Mouse (Mus musculus): ENCODE results near the gene Pam.

Gene Pam

DNA sequence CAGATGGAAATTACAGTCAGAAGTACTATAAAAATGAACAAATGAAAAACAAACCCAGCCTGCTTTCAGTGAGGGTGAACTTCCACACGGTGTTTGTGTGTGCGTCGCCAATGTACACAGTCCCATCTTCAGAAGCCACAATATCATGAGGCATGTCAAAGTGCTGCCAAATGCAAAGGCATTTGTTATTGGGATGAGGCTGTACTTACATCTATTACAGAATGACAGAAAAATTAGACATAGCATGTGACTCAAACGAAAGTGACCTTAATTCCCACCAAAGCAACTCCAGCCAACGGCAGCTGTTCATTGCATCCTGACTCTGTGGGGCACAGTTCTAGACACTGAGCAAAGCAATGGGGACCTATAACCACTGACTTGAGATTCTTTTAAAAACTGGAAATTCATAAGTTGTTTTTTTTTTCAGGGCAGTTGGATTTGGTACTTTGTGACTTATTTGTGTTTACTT, 261.1 kb downstream of the Pam start:
- no peak for DNase-seq (ENCODE audit: low read depth, low spot score)

DNA sequence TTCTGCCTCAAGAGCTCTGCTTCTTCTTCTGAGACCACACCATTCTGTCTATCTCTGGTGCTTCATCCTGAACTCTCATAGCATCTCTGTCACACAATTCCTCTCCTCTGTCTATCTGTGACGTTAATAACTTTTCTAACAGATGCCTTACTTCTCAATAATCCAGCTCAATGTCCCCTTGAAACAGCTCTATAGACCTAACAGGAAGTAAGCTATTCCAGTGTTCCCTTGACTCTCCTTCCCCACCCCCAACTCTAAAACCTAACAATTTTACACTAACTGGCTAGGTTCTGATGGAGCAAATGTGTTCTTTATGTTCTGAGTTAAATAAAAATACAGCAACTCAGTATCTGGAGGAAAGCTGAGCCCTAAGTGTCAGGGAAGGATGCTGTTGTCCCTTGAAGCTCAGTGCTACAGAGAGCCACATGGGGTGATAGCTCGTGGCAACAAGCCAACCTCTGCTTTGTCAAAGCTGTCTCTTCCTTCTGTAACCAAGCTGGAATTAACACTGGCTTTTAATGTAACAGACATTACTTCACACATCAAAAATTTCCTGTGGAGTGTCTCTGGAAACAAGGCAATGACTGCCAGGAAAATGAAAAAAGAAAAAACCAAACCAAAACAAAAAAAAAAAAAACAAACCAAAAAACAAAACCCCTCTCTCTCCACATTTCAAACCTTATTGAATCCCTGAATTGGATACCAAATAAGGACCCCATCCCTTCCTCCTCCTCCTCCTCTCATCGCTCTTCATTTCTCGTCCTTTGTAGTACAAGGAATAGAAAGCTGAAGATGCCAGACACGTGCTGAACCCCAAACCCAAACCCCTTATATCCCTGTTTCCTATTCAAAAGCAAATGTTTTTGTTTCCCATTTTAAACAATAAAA, 261.7 kb downstream of the Pam start:
- no peak for DNase-seq (ENCODE audit: low read depth, low spot score)

DNA sequence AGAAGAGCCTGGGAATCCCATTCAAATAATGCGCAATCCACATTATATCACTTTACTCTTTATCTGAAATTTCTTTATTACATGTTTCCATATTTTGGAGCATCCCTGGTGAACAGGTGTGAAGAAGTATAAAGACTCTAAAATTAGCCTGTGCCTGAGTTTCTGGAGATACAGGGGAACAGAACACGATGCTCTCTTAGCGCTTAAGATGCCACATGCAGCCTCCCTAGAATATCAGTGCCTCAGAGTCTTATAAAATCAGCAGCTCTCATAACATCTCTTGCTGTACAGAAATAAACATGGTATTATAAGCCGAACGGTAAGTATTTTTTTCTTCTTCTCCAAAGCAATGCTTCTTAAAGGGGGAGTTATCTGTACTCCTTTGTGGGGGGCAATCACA, 267.4 kb downstream of the Pam start:
- no peak for DNase-seq (ENCODE audit: low read depth, low spot score)

DNA sequence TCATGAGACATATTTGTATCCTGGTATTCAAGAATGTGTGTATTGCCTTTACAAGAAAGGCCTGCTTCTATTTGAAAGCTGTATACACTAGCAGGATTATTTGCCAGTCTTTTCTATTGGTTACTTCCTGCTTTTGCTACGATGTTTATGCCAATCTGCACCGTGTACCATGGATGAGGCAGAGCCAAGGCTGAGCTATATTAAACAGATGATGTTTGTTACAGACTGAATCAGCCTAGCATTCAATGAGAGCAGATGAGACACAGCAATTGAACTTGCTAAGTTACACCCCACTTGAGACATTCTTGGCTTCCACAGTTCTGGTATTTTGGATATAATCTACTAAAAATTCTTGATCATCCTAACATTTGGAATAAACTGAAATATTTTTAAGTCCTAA, 267.9 kb downstream of the Pam start:
- DNase-seq (ENCODE audit: low read depth, low spot score): no peak

DNA sequence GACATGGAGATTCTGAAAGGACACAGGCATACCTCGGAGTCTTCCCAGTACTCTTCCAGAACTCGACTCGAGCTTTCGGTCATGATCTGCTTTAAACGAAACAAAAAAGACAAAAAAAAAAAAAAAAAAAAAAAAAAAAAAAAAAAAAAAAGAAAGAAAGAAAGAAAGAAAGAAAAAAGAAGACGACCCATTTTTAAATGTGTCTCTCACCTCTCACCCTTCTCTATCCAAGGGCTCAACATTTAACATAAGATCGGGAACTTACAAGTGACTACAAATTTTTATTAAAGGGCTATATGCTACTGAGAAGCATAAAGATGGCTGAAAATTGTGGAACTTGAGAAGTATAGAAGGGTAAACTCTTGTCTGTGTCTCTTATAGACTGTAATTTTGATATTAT, 272.5 kb downstream of the Pam start:
- DNase-seq (ENCODE audit: low read depth, low spot score): no peak

- DNase-seq (ENCODE audit: low read depth, low spot score): no peak
Observed at GRCm38 (mm10) chr1:97822203-97822602, 273.2 kb downstream of the Pam start.

DNA sequence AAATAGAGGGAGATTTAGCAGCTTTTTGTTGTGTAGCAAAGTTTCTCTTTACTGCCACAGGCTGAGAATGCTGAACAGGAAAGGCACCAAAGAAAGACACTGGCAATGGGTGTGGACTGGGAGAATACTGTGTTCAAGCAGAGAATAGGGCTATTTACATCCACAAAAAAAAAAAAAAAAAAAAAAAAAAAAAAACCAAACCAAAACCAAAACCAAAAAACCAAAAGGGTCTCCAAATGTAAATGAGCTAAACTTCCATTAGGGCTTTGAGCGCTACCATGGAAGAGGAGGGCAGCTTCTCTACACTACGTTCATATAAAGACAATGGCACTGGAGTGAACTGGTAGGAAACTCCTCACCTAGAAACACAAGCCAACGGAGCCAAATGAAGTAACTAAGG, 274.2 kb downstream of the Pam start:
- DNase-seq (ENCODE audit: low read depth, low spot score): no peak

- peak; percentile 73 for DNase-seq (ENCODE audit: low read depth, low spot score)
Observed at GRCm38 (mm10) chr1:97809255-97809912, 286.1 kb downstream of the Pam start.

- DNase-seq (ENCODE audit: low read depth, low spot score): no peak
Observed at GRCm38 (mm10) chr1:97804520-97804919, 290.9 kb downstream of the Pam start.

GRCm38 (mm10) chr1:97802207-97802902, 293.1 kb downstream of the Pam start:
- peak; percentile 68 for DNase-seq (ENCODE audit: low read depth, low spot score)

GRCm38 (mm10) chr1:97795936-97796335, 299.5 kb downstream of the Pam start:
- DNase-seq (ENCODE audit: low read depth, low spot score): no peak

- no peak for DNase-seq (ENCODE audit: low read depth, low spot score)
Observed at GRCm38 (mm10) chr1:97794110-97794509, 301.3 kb downstream of the Pam start.

GRCm38 (mm10) chr1:97788490-97788889, 307.0 kb downstream of the Pam start:
- no peak for DNase-seq (ENCODE audit: low read depth, low spot score)

GRCm38 (mm10) chr1:97787674-97788073, 307.8 kb downstream of the Pam start:
- no peak for DNase-seq (ENCODE audit: low read depth, low spot score)

DNA sequence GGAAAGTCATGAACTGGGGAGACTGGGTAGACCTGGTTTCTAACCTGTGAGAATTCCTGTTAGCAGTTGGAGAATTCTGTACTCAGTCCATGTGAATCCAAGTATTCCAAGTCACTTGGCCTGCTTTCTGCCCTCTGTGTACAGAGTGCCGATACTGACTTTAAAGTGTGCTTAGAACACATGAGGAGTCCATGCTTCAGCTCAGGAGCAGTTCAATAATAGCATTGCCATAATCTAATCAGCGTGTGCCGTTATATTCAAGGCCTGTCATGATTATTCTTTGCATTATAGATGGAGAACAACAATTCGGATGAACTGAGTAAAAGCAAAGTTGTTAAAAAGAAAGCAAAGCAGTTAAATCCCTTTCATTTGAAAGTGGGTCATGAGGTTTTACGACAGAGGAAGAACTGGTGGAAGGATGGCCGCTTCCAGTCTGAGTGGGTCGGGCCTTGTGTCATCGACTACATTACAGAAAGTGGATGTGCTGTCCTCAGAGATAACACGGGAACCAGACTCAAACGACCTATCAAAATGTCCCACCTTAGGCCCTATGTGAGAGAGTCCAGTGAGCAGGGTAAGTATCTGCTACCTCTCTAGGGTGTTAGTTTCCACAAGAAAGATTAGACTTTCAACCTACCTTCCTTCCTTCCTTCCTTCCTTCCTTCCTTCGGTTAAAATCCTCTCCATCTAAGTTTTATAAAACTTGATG, 309.6 kb downstream of the Pam start:
- no peak for DNase-seq (ENCODE audit: low read depth, low spot score)

GRCm38 (mm10) chr1:97784928-97785327, 310.5 kb downstream of the Pam start:
- no peak for DNase-seq (ENCODE audit: low read depth, low spot score)

DNA sequence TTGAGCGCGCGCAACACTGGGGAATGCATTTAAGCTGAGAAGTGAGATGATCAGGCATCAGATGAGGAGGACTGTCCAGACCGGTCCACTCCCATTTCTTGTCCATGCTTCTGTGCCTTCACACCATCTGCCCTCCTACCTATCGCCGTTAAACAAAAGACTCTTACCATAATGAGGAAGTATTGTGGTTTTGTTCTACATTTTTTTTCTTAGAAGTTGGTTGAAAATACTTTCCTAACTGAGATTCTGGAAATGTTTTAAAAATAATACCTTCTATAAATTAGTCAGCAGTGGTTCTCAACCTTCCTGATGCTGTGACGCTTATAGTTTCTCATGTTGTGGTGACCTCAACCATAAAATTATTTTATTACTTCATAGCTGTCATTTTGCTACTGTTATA, 313.8 kb downstream of the Pam start:
- no peak for DNase-seq (ENCODE audit: low read depth, low spot score)

GRCm38 (mm10) chr1:97773973-97774372, 321.5 kb downstream of the Pam start:
- no peak for DNase-seq (ENCODE audit: low read depth, low spot score)

- no peak for DNase-seq (ENCODE audit: low read depth, low spot score)
Observed at GRCm38 (mm10) chr1:97773362-97773761, 322.1 kb downstream of the Pam start.

DNA sequence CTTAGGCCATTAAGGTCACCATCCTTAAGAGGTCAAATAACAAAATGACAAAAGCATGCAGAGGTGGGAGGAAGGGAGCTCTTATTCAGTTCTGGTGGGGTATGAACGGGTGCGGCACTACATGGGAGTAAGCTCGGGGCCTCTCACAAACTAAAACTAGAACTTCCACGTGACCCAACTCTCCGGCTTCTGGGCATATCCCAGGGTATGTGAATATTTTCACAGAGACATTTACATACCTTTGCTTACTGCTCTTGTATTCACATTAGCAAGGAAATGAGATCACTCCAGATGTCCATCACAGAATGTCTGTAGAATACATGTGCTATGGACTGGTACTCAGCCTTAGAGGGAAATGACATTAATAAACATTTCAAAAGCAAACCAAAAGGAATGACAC, 323.7 kb downstream of the Pam start:
- no peak for DNase-seq (ENCODE audit: low read depth, low spot score)

GRCm38 (mm10) chr1:97771118-97771517, 324.3 kb downstream of the Pam start:
- DNase-seq (ENCODE audit: low read depth, low spot score): peak; percentile 67
